Comparison of ENCODE assay signal across 12 mouse cellular contexts in the genomic region with DNA sequence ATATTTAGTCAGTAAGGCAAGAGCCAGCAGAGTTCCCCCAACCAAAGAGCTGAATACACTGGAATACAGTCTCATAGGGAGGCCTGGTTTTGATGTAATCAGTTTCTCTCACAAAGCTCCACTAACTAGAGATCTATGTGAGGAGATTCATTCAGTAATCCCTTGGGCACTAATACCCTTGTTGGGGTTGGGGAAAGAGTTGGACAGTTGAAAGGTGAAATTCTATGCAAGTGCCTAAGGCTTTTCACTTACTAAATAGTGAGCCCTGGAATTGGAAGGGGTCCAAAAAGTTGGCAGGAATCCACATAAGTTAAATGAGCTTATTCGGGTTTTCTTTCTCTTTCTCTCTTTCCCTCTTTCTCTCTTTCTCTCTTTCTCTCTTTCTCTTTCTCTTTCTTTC.
"Had no signal": no experiment of that assay in that cellular context is flagged by ENCODE, and none has a peak within 500 bp of the region (broad histone marks: within the 10 kb centered on the region; RNA-seq: fewer than 3 reads in every experiment).

No protein-coding gene starts in this region.

- H3K4me2 ChIP-seq: limb, embryonic 15.5 days; liver, embryonic 12.5 days; lung, embryonic 15.5 days; midbrain, embryonic 12.5 days; neural tube, embryonic 15.5 days had no signal

- H3K9ac ChIP-seq: limb, embryonic 15.5 days; liver, embryonic 12.5 days; lung, embryonic 15.5 days; midbrain, embryonic 12.5 days; neural tube, embryonic 15.5 days had no signal

- H3K4me3 ChIP-seq: limb, embryonic 15.5 days; liver, embryonic 12.5 days; lung, embryonic 15.5 days; midbrain, embryonic 12.5 days; myocyte; neural tube, embryonic 15.5 days had no signal

- H3K27ac ChIP-seq: limb, embryonic 15.5 days; liver, embryonic 12.5 days; lung, embryonic 15.5 days; midbrain, embryonic 12.5 days; neural tube, embryonic 15.5 days had no signal

- H3K9me3 ChIP-seq: limb, embryonic 15.5 days; liver, embryonic 12.5 days; lung, embryonic 15.5 days; midbrain, embryonic 12.5 days; neural tube, embryonic 15.5 days had no signal

- H3K27me3 ChIP-seq: limb, embryonic 15.5 days; liver, embryonic 12.5 days; lung, embryonic 15.5 days; midbrain, embryonic 12.5 days; neural tube, embryonic 15.5 days had no signal

- H3K4me1 ChIP-seq: limb, embryonic 15.5 days; liver, embryonic 12.5 days; lung, embryonic 15.5 days; midbrain, embryonic 12.5 days; neural tube, embryonic 15.5 days had no signal

- H3K36me3 ChIP-seq: limb, embryonic 15.5 days; liver, embryonic 12.5 days; lung, embryonic 15.5 days; midbrain, embryonic 12.5 days; neural tube, embryonic 15.5 days had no signal

- ATAC-seq: liver, embryonic 12.5 days had no signal

- DNase-seq: kidney, postnatal 25 days; layer of hippocampus, postnatal 36 days; lung, postnatal 14 days; right cerebral cortex, adult 18-20 months; right cerebral cortex, postnatal 25 days; thymus, postnatal 36 days had no signal
